Mouse (Mus musculus) liver, postnatal 0 days (tissue): Measurements from ENCODE around the gene Galnt15.

Experiments
- CTCF ChIP-seq: sonication (generic); IDR thresholded peaks from 2 replicates; pipeline ENCODE4 v1.5.1; 2016; ENCODE audit warnings: antibody characterized with exemption, low read depth
- EP300 ChIP-seq: IDR thresholded peaks from 2 replicates; pipeline ENCODE4 v1.6.1; 2016; ENCODE audit warnings: antibody characterized with exemption, low read depth, mild to moderate bottlenecking

GRCm38 (mm10) chr14:32027218-32027617 is 1.6 kb upstream of the Galnt15 start:
- TF ChIP-seq CTCF (no peak), EP300 (no peak)
